Mouse (Mus musculus): ENCODE results near the gene Klf12.

The Klf12 gene

GRCm38 (mm10) chr14:100132479-100132878, 152.0 kb downstream of the Klf12 start:
- DNase-seq: no peak

DNA sequence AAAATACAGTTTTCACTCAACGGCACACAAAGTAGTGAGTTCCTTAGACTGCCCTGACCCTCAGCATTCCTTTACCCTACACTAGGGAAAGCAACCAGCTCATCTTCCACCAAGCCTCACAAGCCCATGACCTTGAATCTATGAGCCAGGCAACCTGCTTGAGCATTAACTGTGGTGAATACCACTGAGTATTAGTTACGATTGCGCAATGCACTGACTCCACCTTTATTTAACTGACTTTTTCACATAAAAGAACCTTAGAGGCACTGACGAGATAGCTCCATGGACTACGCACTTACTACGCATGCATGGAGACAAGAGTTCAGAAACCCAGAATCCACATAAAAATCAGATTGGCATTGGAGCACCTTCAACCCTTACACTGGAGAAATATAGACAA, 158.4 kb downstream of the Klf12 start:
- DNase-seq: no peak

DNA sequence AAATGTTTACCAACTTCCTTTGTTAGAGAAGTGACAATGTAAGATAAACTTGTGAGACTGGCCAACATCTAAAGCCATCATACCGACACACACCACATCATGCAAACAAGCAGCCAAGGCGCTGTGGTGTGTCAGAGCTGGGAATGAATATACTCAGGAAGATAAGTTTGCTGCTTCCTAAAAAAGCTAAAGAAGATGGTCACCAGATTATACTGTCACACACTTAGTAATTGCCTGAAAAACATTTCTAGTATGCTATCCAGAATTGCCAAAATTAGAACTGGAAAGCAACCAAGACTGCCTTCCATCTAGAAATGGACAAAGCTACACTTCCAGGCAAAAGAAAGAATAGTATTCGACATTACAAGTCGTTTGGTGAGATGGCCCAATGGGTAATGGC, 163.4 kb downstream of the Klf12 start:
- DNase-seq: no peak

GRCm38 (mm10) chr14:100119866-100120265, 164.6 kb downstream of the Klf12 start:
- DNase-seq: no peak

DNA sequence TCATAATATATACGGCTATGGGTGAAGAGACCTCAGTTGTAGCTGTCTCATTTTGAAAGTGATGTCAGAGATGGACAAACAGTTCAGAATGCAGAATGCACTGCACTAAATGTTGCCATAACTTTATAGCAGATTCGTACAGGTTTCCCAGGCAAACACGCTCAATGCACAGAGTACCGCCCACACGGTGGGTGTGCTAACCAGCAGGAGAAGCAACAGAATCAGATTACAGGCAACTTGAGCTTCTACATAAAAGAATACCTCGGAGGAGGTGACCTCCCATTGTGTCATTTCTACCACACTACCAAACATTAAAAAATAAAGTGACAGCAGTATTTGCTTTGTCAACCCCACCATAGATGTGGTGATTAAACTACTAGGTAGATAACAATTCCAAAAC, 171.1 kb downstream of the Klf12 start:
- DNase-seq: no peak

- DNase-seq: no peak
These were observed 172.7 kb downstream of the Klf12 start for GRCm38 (mm10) chr14:100111735-100112134.

DNA sequence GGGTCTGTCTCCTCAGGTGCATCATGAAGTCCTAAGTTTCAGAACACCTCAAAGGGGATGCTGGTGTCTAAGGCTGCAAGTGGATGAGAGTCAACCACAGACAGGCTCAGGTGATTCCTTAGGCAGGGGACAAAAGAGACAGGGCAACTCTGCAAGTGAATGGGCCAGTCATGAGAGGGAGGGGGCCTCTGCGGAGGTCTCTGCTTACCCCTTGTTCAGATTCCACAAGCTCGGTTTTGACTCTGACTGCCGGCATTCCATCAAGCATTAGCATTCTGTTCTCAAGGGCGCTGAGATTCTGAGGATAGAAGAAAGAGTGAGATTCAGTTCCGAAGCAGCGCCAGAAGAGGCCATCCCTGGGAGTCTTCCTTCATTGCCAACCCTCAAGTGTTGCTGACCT, 174.9 kb downstream of the Klf12 start:
- no peak for DNase-seq

GRCm38 (mm10) chr14:100105570-100105969, 178.9 kb downstream of the Klf12 start:
- no peak for DNase-seq

GRCm38 (mm10) chr14:100104818-100105217, 179.7 kb downstream of the Klf12 start:
- no peak for DNase-seq

- DNase-seq: no peak
These were observed 180.7 kb downstream of the Klf12 start for GRCm38 (mm10) chr14:100103818-100104217.

DNA sequence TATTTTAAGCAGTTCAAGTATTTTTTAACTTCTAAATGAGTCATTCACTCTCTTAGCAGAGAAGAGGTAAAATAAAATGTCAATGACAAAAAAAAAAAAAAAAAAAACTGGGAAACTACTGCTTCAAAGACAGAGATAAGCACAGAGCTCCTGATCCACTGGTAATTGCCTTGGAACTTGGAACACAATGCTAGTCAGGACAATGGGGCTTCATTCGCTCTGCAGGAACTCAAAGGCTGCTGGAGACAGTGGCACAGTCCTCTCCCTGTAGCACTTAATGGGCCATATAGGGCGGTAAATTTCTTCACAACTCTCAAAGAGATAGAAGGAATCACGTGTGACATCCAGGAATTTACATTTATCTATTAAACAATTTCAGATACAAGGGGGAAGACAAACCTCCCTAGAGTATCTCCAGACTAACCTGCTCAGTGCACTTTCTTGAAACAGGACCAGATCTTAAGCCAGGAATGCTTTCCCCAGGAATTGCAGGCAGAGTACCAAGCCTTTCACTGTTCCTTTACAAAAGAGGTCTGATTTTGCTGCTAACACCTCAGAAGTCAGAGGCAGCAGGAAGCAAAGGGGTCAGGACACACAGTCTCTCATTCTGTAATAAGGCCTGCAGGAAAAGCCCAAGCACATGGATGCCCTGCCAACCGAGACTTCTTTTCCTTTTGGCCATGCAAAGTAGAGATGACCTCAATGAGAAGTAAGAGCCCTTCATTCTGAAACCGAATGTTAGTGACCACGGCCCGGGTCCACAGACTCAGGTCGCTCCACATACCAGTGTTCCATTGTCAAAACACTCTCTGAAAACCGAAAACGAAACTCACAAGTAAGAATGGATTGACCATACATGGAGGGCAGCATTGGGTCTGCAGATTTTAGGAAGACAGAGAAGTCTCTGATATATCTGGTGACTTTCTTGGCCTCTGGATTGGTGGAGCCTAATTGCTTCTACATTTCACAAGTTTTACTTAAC, 187.0 kb downstream of the Klf12 start:
- no peak for DNase-seq

- no peak for DNase-seq
These were observed 188.7 kb downstream of the Klf12 start for GRCm38 (mm10) chr14:100095730-100096129.

DNA sequence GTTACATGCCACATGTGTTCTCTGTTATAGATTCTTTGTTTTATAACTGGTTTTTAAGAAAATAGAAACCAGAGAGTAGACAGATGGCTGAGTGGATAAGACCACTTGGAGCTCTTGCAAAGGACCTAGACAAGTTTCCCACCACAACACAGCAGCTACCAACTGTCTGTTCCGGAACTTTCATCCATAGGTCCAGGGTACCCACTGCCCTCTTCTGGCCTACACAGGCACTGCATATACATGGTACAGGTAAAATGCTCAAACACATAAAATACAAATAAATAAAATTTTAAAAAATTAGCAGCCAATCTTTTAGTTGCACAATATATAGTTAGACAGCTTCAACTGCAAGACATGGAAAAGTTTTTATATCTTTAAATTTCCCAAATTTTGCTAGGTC, 194.0 kb downstream of the Klf12 start:
- no peak for DNase-seq

GRCm38 (mm10) chr14:100079620-100080019, 204.9 kb downstream of the Klf12 start:
- no peak for DNase-seq

DNA sequence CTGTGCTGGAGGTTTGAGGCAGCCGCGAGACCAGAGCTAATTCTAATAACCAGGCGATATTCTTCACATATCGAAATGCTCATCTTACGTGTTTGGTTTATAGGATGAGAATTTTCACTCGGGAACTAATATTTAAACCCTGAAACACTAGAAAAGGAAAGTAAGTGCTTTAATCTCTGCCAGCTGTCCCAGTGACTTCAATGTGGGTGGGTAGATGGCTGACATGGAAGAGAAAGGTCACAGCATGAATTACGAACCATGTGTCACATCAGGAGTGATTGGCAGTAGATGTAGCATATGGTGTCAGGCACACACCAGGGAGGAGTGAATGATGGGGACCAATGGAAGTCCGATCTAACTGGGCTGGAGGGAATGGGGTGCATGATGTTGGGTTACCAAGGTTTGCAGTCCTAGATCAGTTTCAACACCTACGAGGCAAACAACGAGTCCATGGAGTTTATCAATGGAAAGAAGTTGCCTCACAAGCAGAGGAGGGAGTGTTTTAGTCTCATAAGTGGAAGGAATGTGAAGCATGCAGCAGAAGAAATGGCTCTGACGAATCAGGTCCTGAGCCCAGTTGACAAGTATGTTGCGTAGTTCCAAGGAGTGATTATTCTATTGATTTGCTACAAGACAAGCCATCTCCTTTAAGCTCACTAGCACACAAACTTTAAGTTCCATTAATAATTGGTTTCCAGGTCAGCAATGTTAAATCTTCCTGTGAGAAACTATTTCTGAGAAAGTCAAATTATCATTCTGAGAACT, 211.9 kb downstream of the Klf12 start:
- no peak for DNase-seq

DNA sequence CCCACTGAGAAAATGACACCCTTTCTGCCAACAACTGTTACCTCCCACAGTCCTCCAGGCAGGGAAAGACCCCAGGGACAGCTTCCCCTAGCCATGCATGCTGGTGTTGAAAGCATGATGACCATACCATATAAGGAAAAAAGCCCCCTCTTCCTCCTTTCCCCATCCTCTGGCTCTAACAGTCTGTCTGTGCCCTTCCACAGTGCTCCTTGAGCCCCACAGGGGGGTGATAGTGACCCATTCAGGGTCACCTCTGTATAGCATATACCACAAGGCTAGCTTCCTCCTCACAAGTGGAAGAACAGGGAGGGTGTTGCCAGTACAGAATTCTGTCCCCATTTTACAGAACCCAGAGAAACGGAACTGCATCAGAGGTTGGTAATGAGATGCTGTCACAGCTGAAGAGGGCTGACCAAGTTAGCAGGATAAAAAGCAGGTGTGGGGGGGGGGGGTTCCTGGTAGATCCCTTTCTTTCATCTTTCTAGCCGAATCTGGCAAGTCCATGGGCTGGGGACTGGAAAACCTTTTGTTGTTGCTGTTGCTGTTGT, 214.9 kb downstream of the Klf12 start:
- no peak for DNase-seq

GRCm38 (mm10) chr14:100068715-100069114, 215.8 kb downstream of the Klf12 start:
- DNase-seq: no peak

GRCm38 (mm10) chr14:100062516-100062915, 222.0 kb downstream of the Klf12 start:
- DNase-seq: no peak

- DNase-seq: no peak
These were observed 230.3 kb downstream of the Klf12 start for GRCm38 (mm10) chr14:100054150-100054549.

DNA sequence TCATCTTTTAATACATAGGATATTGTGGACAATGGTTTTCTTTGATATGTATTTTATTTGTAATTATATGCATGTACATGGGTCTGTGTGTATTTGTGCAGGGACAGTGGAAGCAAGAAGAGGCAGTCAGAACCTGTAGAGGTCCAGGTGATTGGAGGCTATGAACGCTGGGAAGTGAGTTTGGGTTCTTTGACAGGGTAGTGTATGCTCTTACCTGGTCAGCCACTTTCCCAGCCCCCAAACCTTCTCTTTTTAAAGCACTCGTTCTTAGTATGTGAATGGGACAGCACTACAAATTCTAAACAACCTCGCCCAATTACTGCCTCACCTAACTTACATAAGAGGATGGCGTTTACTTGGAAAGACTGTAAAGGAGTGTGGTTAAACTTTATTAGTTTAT, 231.0 kb downstream of the Klf12 start:
- no peak for DNase-seq

GRCm38 (mm10) chr14:100052876-100053275, 231.6 kb downstream of the Klf12 start:
- no peak for DNase-seq

- DNase-seq: no peak
These were observed 239.0 kb downstream of the Klf12 start for GRCm38 (mm10) chr14:100045431-100045830.

DNA sequence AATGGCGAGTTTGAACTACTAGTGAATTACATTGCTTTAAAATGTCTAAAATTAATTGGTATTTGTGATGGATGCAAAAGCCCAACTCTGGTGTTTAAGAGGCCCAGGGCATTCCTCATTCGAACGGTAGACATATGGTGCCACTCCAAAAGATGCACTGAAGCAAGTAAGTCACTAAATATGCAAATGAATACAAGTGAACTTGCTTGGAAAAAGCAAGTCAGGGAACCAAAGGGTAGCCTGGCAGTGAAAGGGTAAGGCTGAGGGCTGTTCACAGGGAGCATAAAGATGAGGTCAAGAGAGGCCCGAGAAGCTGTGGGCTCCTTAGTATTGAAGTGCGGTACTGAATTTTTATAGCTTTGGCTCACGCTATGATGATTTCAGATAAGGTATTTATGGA, 242.7 kb downstream of the Klf12 start:
- no peak for DNase-seq

DNA sequence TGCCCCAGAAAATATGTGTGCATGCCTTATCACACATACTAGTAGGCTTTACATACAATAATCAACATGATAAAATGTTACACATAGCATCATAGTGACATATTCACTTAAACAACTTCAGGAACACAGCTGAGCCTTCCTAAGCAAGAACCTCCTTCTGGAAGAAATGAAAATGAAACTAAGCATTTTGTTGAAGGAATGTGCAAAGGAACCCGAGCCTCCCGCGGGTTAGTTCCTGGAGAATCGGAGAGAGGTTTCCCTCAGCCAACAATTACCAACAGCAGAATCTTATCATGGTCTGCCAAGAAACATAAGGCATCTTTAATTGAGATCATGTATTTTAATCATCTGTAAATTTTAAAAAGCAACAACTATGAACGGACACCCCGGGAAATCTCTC, 257.8 kb downstream of the Klf12 start:
- no peak for DNase-seq

All from right cerebral cortex, postnatal 14 days (tissue).